Mouse (Mus musculus): Measurements from ENCODE around the gene Awat2.

GRCm38 (mm10) chrX:100392304-100392703 is 50.2 kb downstream of the Awat2 start:
- TF ChIP-seq POLR2A (IDR thresholded peaks at IDR 0.05; ENCODE audit: control insufficient read depth, low read depth, low read length): no peak
- no peak for TF ChIP-seq CTCF (IDR thresholded peaks at IDR 0.05; ENCODE audit: control insufficient read depth, insufficient read depth, insufficient replicate concordance, low read depth, low read length)
